9 mouse cellular contexts compared by ENCODE assay signal in genomic region chr2:130397186-130397985, GRCm38 (mm10). TPM values are rescaled to one million over a fixed set of nuclear protein-coding genes. Genes with fewer than 3 reads are reported as not detected.
DNase-seq lines count a peak whose midpoint lies in the region; ATAC-seq and TF ChIP-seq lines count a peak whose summit lies in the region.
"Had no signal": no experiment of that assay in that cellular context is flagged by ENCODE, and none has a peak within 500 bp of the region (broad histone marks: within the 10 kb centered on the region; RNA-seq: fewer than 3 reads in every experiment).

TSS of gene Cpxm1 (minus strand) at chr2:130397574.

- peak; percentile 89 for ATAC-seq in forebrain, embryonic 11.5 days (replicated peaks; ENCODE audit: low FRiP score)
- peak; percentile 87 for ATAC-seq in hindbrain, embryonic 11.5 days (ENCODE audit: low FRiP score)
- ATAC-seq in liver, embryonic 15.5 days (ENCODE audit: insufficient read depth), result peak; percentile 34; the same call in 1 of the 2 replicates
- ATAC-seq in stomach, embryonic 14.5 days (ENCODE audit: insufficient number of reproducible peaks, insufficient read depth, low FRiP score, low read depth), result peak; percentile 87; the same call in 1 of the 2 replicates
- ATAC-seq in activated CD4-positive, CD25-positive, alpha-beta regulatory T cell, adult 4 months, result no peak
- ATAC-seq: Patski had no signal

- peak; percentile 12 for DNase-seq in gastrocnemius, adult 18-20 months (ENCODE audit: low spot score)
- DNase-seq in gastrocnemius, adult 8-10 months (ENCODE audit: low spot score in 2 of 2), result no peak
- DNase-seq in MEL (ENCODE audit: low read depth, low spot score), result peak; percentile 67
- DNase-seq in forebrain, embryonic 11.5 days (ENCODE audit: low spot score), result peak; percentile 83
- DNase-seq in hindbrain, embryonic 11.5 days (ENCODE audit: low spot score), result peak; percentile 77

- no peaks in the 10 kb centered on the region for H3K9me3 ChIP-seq in MEL (replicated peaks; ENCODE audit: insufficient read depth, low read length)
- H3K9me3 ChIP-seq in forebrain, embryonic 11.5 days (ENCODE audit: control insufficient read depth, low read length), result no peaks in the 10 kb centered on the region
- H3K9me3 ChIP-seq in hindbrain, embryonic 11.5 days (ENCODE audit: control insufficient read depth, low read length), result no peaks in the 10 kb centered on the region
- no peaks in the 10 kb centered on the region for H3K9me3 ChIP-seq in liver, embryonic 15.5 days (replicated peaks)
- H3K9me3 ChIP-seq in stomach, embryonic 14.5 days (ENCODE audit: control insufficient read depth, low read depth, low read length), result no peaks in the 10 kb centered on the region

- 0 out of 4 replicates have a peak, but pooled peaks cover 0 to 2% of the 10 kb centered on the region in 2 experiments for H3K27me3 ChIP-seq in MEL (ENCODE audit: control insufficient read depth in 1 of 2, insufficient read depth in 2 of 2, low read length in 2 of 2)
- no peaks in the 10 kb centered on the region for H3K27me3 ChIP-seq in forebrain, embryonic 11.5 days (ENCODE audit: control insufficient read depth, insufficient read depth, low read length)
- H3K27me3 ChIP-seq in hindbrain, embryonic 11.5 days (ENCODE audit: control insufficient read depth, insufficient read depth, low read length), result no peaks in the 10 kb centered on the region; the same call in none of the 2 replicates
- peaks cover 54% of the 10 kb centered on the region for H3K27me3 ChIP-seq in liver, embryonic 15.5 days
- no peaks in the 10 kb centered on the region for H3K27me3 ChIP-seq in stomach, embryonic 14.5 days (ENCODE audit: control insufficient read depth, insufficient read depth, low read length)

- no peak for TF ChIP-seq RAD21 in MEL (IDR thresholded peaks at IDR 0.05; ENCODE audit: low read depth, low read length)

- no peaks in the 10 kb centered on the region; the same call in 1 of the 2 replicates for H3K79me2 ChIP-seq in MEL (ENCODE audit: control insufficient read depth, insufficient read depth, low read length, poor library complexity)

- TF ChIP-seq POLR2A in MEL (IDR thresholded peaks at IDR 0.05; ENCODE audit: control insufficient read depth in 1 of 2, insufficient read depth in 1 of 2, low read depth in 1 of 2, low read length in 2 of 2, poor library complexity in 1 of 2), result 0 out of 4 replicates have a peak, but pooled peaks of 1 of the 2 experiments have one; percentile 21

- peaks cover 0 to 3% of the 10 kb centered on the region in 2 experiments; a peak in 1 of 4 replicates for H3K36me3 ChIP-seq in MEL (ENCODE audit: control insufficient read depth in 1 of 2, insufficient read depth in 2 of 2, low read length in 2 of 2)
- no peaks in the 10 kb centered on the region; the same call in 1 of the 2 replicates for H3K36me3 ChIP-seq in forebrain, embryonic 11.5 days (ENCODE audit: control insufficient read depth, insufficient read depth, low read length)
- no peaks in the 10 kb centered on the region for H3K36me3 ChIP-seq in hindbrain, embryonic 11.5 days (ENCODE audit: control insufficient read depth, insufficient read depth, low read length)
- H3K36me3 ChIP-seq in liver, embryonic 15.5 days (replicated peaks), result no peaks in the 10 kb centered on the region
- H3K36me3 ChIP-seq in stomach, embryonic 14.5 days (ENCODE audit: control insufficient read depth, insufficient read depth, low read length), result no peaks in the 10 kb centered on the region; the same call in 1 of the 2 replicates

- peaks cover 5 to 7% of the 10 kb centered on the region in 2 experiments; a peak in 3 of 4 replicates for H3K4me1 ChIP-seq in MEL (ENCODE audit: control insufficient read depth in 1 of 2, insufficient read depth in 2 of 2, low read length in 2 of 2)
- peaks cover 8% of the 10 kb centered on the region for H3K4me1 ChIP-seq in forebrain, embryonic 11.5 days (replicated peaks; ENCODE audit: control insufficient read depth, insufficient read depth, low read length)
- H3K4me1 ChIP-seq in hindbrain, embryonic 11.5 days (replicated peaks; ENCODE audit: control insufficient read depth, insufficient read depth, low read length), result peaks cover 6% of the 10 kb centered on the region; the same call in 1 of the 2 replicates
- H3K4me1 ChIP-seq in liver, embryonic 15.5 days (replicated peaks), result peaks cover 9% of the 10 kb centered on the region
- peaks cover 15% of the 10 kb centered on the region; the same call in 1 of the 2 replicates for H3K4me1 ChIP-seq in stomach, embryonic 14.5 days (ENCODE audit: control insufficient read depth, insufficient read depth, low read length)

- no peak for TF ChIP-seq EP300 in MEL (IDR thresholded peaks at IDR 0.05; ENCODE audit: low read depth in 1 of 2, low read length in 2 of 2)

- peak within 1 kb of the TSS; percentile 61 to 64 for H3K4me3 ChIP-seq in MEL (ENCODE audit: control insufficient read depth in 1 of 2, insufficient read depth in 1 of 2, low read depth in 2 of 2, low read length in 2 of 2)
- H3K4me3 ChIP-seq in forebrain, embryonic 11.5 days (ENCODE audit: low read depth, low read length), result peak within 1 kb of the TSS; percentile 52
- peak within 1 kb of the TSS; percentile 44 for H3K4me3 ChIP-seq in hindbrain, embryonic 11.5 days (ENCODE audit: low read depth, low read length)
- H3K4me3 ChIP-seq in liver, embryonic 15.5 days (replicated peaks), result peak within 1 kb of the TSS; percentile 40
- H3K4me3 ChIP-seq in stomach, embryonic 14.5 days (ENCODE audit: low read depth, low read length), result peak within 1 kb of the TSS; percentile 53

- TF ChIP-seq CTCF in MEL (IDR thresholded peaks at IDR 0.05 in 2 of 3, conservative IDR thresholded peaks at IDR 0.05 in 1 of 3; ENCODE audit: control insufficient read depth in 1 of 3, insufficient read depth in 1 of 3, low read depth in 2 of 3, low read length in 3 of 3, poor library complexity in 1 of 3, severe bottlenecking in 1 of 3), result no peak

- H3K4me2 ChIP-seq in forebrain, embryonic 11.5 days (ENCODE audit: low read depth, low read length, severe bottlenecking), result peak within 1 kb of the TSS; percentile 93
- peak within 1 kb of the TSS; percentile 97 for H3K4me2 ChIP-seq in hindbrain, embryonic 11.5 days (replicated peaks; ENCODE audit: low read depth, low read length)
- peak within 1 kb of the TSS; percentile 67 for H3K4me2 ChIP-seq in liver, embryonic 15.5 days
- peak within 1 kb of the TSS; percentile 63 for H3K4me2 ChIP-seq in stomach, embryonic 14.5 days (replicated peaks; ENCODE audit: low read depth, low read length)

- 0 out of 2 replicates have a peak within 1 kb of the TSS, but pooled peaks have one; percentile 7 for H3K27ac ChIP-seq in MEL (ENCODE audit: control insufficient read depth, low read depth, low read length)
- no peak within 1 kb of the TSS for H3K27ac ChIP-seq in forebrain, embryonic 11.5 days (ENCODE audit: low read depth, low read length)
- H3K27ac ChIP-seq in hindbrain, embryonic 11.5 days (ENCODE audit: low read depth, low read length), result 0 out of 2 replicates have a peak within 1 kb of the TSS, but pooled peaks have one; percentile 8
- no peak within 1 kb of the TSS for H3K27ac ChIP-seq in liver, embryonic 15.5 days (replicated peaks)
- H3K27ac ChIP-seq in stomach, embryonic 14.5 days (ENCODE audit: low read length), result peak within 1 kb of the TSS; percentile 49; the same call in 1 of the 2 replicates

- WGBS in forebrain, embryonic 11.5 days, result under 1% methylated on average over 49 of the region's 53 CpGs
- under 1% methylated on average over 39 of the region's 53 CpGs for whole genome bisulfite sequencing in hindbrain, embryonic 11.5 days
- 2% methylated on average over 47 of the region's 53 CpGs for WGBS in liver, embryonic 15.5 days (ENCODE audit: insufficient replicate concordance)
- WGBS in stomach, embryonic 14.5 days, result 1% methylated on average over 41 of the region's 53 CpGs

- peak within 1 kb of the TSS; percentile 68 for H3K9ac ChIP-seq in MEL (ENCODE audit: control insufficient read depth, low read depth, low read length, poor library complexity, severe bottlenecking)
- peak within 1 kb of the TSS; percentile 75 for H3K9ac ChIP-seq in forebrain, embryonic 11.5 days (ENCODE audit: low read length)
- peak within 1 kb of the TSS; percentile 67 for H3K9ac ChIP-seq in hindbrain, embryonic 11.5 days (ENCODE audit: low read depth, low read length)
- H3K9ac ChIP-seq in liver, embryonic 15.5 days, result peak within 1 kb of the TSS; percentile 4; the same call in 1 of the 2 replicates
- peak within 1 kb of the TSS; percentile 45 for H3K9ac ChIP-seq in stomach, embryonic 14.5 days (replicated peaks; ENCODE audit: low read depth, low read length)

TF ChIP-seq in MEL, 35 proteins besides CTCF, POLR2A, EP300 and RAD21 (continues in another document):
- TF ChIP-seq HCFC1 (IDR thresholded peaks at IDR 0.05; ENCODE audit: low read depth, low read length) (no peak), SMC3 (IDR thresholded peaks at IDR 0.05; ENCODE audit: low read depth, low read length) (no peak), MAX (IDR thresholded peaks at IDR 0.05; ENCODE audit: low read length) (peak; percentile 72), MAFK (IDR thresholded peaks at IDR 0.05; ENCODE audit: borderline replicate concordance, low read depth, low read length) (peak; percentile 66), MAZ (IDR thresholded peaks at IDR 0.05; ENCODE audit: low read depth, low read length) (no peak), TAL1 (IDR thresholded peaks at IDR 0.05; ENCODE audit: low read length) (no peak), GABPA (IDR thresholded peaks at IDR 0.05; ENCODE audit: low read depth, low read length) (no peak), SIN3A (IDR thresholded peaks at IDR 0.05; ENCODE audit: low read length) (no peak; the same call in 1 of the 2 replicates), BHLHE40 (IDR thresholded peaks at IDR 0.05; ENCODE audit: borderline replicate concordance, low read depth, low read length) (no peak), MYC (IDR thresholded peaks at IDR 0.05; ENCODE audit: low read depth, low read length) (no peak; the same call in 1 of the 2 replicates), MXI1 (IDR thresholded peaks at IDR 0.05; ENCODE audit: low read depth, low read length) (peak; percentile 84), ZNF384 (IDR thresholded peaks at IDR 0.05; ENCODE audit: low read depth, low read length) (no peak)

RNA-seq across cellular contexts. Expression of gene Cpxm1, which starts in this region (rescaled TPM):
- 1 to 10 TPM; 2.2 to 2.4 TPM for total RNA-seq in gastrocnemius, adult 18-20 months (2021)
- total RNA-seq in gastrocnemius, adult 8-10 months (2022), result 1 to 10 TPM; 1.1 to 2.7 (median 2.4) TPM
- total RNA-seq in MEL (2012; rRNA removed), result 6.5 and 8.2 TPM in 2 replicates
- 10 to 100 TPM in 1 of 2 experiments, not detected in 1; 10.7 TPM for polyA plus RNA-seq in MEL (2012; ENCODE audit: insufficient read depth in 1 of 2, insufficient read length in 2 of 2, low read depth in 1 of 2, low replicate concordance in 2 of 2, missing spikeins in 1 of 2)
- polyA plus RNA-seq in forebrain, embryonic 11.5 days (2014; fragmentation: Nextera tagmentation; extraction: Ambion mirVana), result 27.1 and 29.9 TPM in 2 replicates
- 31.8 and 32.1 TPM in 2 replicates for polyA plus RNA-seq in hindbrain, embryonic 11.5 days (2014; fragmentation: Nextera tagmentation; extraction: Ambion mirVana)
- polyA plus RNA-seq in liver, embryonic 15.5 days (2015; fragmentation: Nextera tagmentation; extraction: Ambion mirVana), result 2.9 and 3.1 TPM in 2 replicates
- 44.2 and 46.7 TPM in 2 replicates for polyA plus RNA-seq in stomach, embryonic 14.5 days (2014; fragmentation: Nextera tagmentation; extraction: Ambion mirVana)
- 1 to 10 TPM in 1 of 2 experiments, under 1 TPM in 1; 0.24 to 1.2 TPM for polyA plus RNA-seq in activated CD4-positive, CD25-positive, alpha-beta regulatory T cell, adult 4 months (2017; shearing (Covaris generic))

Comparison
In these comparisons a context has a peak if more than half of its experiments do, and no peak if none do; other contexts are left out.
1. DNase-seq: peak in gastrocnemius, adult 18-20 months (single experiment), MEL (single experiment), forebrain, embryonic 11.5 days (single experiment) and hindbrain, embryonic 11.5 days (single experiment); none in gastrocnemius, adult 8-10 months (0 of 2).
2. H3K27ac ChIP-seq: peak in MEL (single experiment), hindbrain, embryonic 11.5 days (single experiment) and stomach, embryonic 14.5 days (single experiment); none in forebrain, embryonic 11.5 days (single experiment) and liver, embryonic 15.5 days (single experiment).
3. H3K9ac ChIP-seq: peak in every context shown above with its lines; median percentile 75 in forebrain, embryonic 11.5 days; 68 in MEL; 67 in hindbrain, embryonic 11.5 days; 45 in stomach, embryonic 14.5 days; 4 in liver, embryonic 15.5 days.
4. Peak in every context shown above with its lines, with median percentiles within 50 percentile points of each other: H3K4me3 ChIP-seq and H3K4me2 ChIP-seq.